Mouse (Mus musculus): Measurements from ENCODE around the gene Inpp5a. TPM values are rescaled to one million over a fixed set of nuclear protein-coding genes. Genes with fewer than 3 reads are reported as not detected.

Gene Inpp5a
- polyA plus RNA-seq, 1 experiment from 2014 or later: 28.8 TPM

DNA sequence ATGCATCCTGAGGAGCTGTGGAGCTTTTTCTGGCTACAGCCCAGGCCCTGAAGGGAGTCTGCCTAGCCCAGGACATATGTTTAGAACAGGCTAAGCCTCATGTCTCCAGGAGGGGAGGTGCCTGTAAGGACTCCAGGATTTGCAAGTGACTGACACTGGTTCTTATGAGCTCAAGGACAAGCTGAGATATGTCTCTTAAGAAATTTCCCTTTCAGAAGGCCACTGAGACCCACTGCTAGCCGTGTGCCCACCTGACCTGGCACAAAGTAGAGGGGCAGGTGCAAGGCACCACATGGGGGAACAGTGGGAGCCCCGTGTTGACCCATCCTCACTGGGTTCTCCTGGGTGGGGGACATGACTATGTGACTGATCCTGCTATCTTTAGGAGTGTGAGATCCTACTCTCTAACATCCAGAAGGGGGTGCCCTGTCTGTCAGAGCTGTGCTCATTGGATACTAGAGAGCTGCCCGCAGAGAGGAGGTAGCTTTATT, 100.9 kb downstream of the Inpp5a start:
- Histone ChIP-seq H3K36me3 (ENCODE audit: control insufficient read depth, insufficient read depth, low read length) (no peaks in the 10 kb centered on the region), H3K27me3 (ENCODE audit: control insufficient read depth, insufficient read depth, low read depth, low read length) (no peaks in the 10 kb centered on the region), H3K4me2 (ENCODE audit: low read depth, low read length) (no peak overlapping the region), H3K4me3 (ENCODE audit: low read length) (no peak overlapping the region), H3K27ac (ENCODE audit: low read length) (no peak overlapping the region), H3K9ac (ENCODE audit: low read length) (no peak overlapping the region), H3K9me3 (ENCODE audit: control insufficient read depth, low read length) (no peaks in the 10 kb centered on the region), H3K4me1 (replicated peaks; ENCODE audit: control insufficient read depth, insufficient read depth, low read length) (no peaks in the 10 kb centered on the region)
- ATAC-seq (ENCODE audit: low read depth): no peak
- WGBS: 74% methylated on average over 3 of the region's 3 CpGs

DNA sequence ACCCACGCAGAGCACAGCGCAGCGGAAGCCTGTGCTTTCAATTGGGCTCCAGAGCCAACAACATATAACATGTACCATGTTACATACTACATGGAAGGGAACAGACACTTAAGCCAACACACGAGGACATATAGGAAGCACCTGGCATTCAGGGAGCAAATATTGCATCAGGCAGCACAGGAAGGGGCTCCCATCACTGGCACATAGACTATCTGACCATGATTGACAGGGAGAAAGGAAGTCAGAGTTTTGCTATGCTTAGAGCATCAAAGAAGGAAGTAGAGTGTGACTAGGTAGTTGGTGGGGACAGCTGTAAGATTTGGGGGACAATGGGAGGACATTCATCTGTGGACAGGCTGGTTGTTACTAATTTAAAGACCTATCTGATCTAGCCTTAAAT, 103.4 kb downstream of the Inpp5a start:
- no peaks in the 10 kb centered on the region for H3K4me1 ChIP-seq (replicated peaks; ENCODE audit: control insufficient read depth, insufficient read depth, low read length)
- ATAC-seq (ENCODE audit: low read depth): no peak
- no peak overlapping the region for H3K27ac ChIP-seq (ENCODE audit: low read length)
- no peak overlapping the region for H3K9ac ChIP-seq (ENCODE audit: low read length)
- H3K9me3 ChIP-seq (ENCODE audit: control insufficient read depth, low read length): no peaks in the 10 kb centered on the region
- no peaks in the 10 kb centered on the region for H3K27me3 ChIP-seq (ENCODE audit: control insufficient read depth, insufficient read depth, low read depth, low read length)
- no peak overlapping the region for H3K4me2 ChIP-seq (ENCODE audit: low read depth, low read length)
- H3K36me3 ChIP-seq (ENCODE audit: control insufficient read depth, insufficient read depth, low read length): no peaks in the 10 kb centered on the region
- 87% methylated on average over 4 of the region's 4 CpGs for WGBS
- no peak overlapping the region for H3K4me3 ChIP-seq (ENCODE audit: low read length)

DNA sequence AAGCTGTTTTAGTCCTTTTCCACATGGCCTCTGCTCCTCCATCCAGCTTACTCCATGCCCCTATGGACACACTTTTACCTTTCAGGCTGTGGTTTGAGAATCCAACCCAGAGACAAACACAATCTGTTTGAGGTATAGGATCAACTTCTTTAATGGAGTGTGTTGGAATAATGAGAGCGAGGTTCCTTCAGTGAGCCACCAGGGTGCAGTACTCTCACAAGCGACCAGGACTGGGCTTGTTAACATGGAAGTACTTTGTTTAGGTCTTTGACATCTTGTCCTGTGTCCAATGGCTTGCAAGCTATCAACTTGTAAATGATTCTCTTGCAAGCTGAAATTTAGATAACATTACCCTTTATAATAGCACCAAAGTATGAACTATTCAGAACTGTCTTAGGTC, 104.0 kb downstream of the Inpp5a start:
- Histone ChIP-seq H3K9me3 (ENCODE audit: control insufficient read depth, low read length) (no peaks in the 10 kb centered on the region), H3K4me3 (ENCODE audit: low read length) (no peak overlapping the region), H3K27me3 (ENCODE audit: control insufficient read depth, insufficient read depth, low read depth, low read length) (no peaks in the 10 kb centered on the region), H3K36me3 (ENCODE audit: control insufficient read depth, insufficient read depth, low read length) (no peaks in the 10 kb centered on the region), H3K27ac (ENCODE audit: low read length) (no peak overlapping the region), H3K9ac (ENCODE audit: low read length) (no peak overlapping the region), H3K4me1 (replicated peaks; ENCODE audit: control insufficient read depth, insufficient read depth, low read length) (no peaks in the 10 kb centered on the region), H3K4me2 (ENCODE audit: low read depth, low read length) (no peak overlapping the region)
- ATAC-seq (ENCODE audit: low read depth): no peak
- 58% methylated on average over 2 of the region's 2 CpGs for WGBS

DNA sequence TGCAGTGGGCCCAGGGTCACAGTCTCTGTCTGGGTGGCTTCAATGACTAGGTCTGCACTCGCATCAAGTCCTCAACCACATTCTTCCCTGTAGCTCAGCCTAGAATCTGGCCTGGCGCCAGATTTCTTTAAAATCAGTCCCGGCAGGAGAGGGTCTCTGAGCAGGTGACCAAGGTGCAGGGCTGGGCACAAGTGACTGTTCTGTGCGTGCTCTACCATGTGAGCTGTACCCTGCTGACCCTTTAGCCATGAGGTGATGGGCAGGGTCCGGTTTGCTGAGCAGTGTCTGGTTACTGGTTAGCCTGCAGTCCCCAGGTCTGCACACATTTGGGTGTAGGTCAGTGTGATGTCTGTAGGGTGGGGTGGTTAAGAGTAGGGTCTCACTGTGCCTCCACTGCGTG, 106.9 kb downstream of the Inpp5a start:
- Histone ChIP-seq H3K27me3 (ENCODE audit: control insufficient read depth, insufficient read depth, low read depth, low read length) (no peaks in the 10 kb centered on the region), H3K36me3 (ENCODE audit: control insufficient read depth, insufficient read depth, low read length) (no peaks in the 10 kb centered on the region), H3K9ac (ENCODE audit: low read length) (no peak overlapping the region), H3K4me3 (ENCODE audit: low read length) (no peak overlapping the region), H3K9me3 (ENCODE audit: control insufficient read depth, low read length) (no peaks in the 10 kb centered on the region), H3K27ac (ENCODE audit: low read length) (no peak overlapping the region), H3K4me2 (ENCODE audit: low read depth, low read length) (no peak overlapping the region), H3K4me1 (replicated peaks; ENCODE audit: control insufficient read depth, insufficient read depth, low read length) (no peaks in the 10 kb centered on the region)
- WGBS: 50% methylated on average over 6 of the region's 6 CpGs
- ATAC-seq (ENCODE audit: low read depth): peak; percentile 26; the same call in 1 of the 2 replicates

DNA sequence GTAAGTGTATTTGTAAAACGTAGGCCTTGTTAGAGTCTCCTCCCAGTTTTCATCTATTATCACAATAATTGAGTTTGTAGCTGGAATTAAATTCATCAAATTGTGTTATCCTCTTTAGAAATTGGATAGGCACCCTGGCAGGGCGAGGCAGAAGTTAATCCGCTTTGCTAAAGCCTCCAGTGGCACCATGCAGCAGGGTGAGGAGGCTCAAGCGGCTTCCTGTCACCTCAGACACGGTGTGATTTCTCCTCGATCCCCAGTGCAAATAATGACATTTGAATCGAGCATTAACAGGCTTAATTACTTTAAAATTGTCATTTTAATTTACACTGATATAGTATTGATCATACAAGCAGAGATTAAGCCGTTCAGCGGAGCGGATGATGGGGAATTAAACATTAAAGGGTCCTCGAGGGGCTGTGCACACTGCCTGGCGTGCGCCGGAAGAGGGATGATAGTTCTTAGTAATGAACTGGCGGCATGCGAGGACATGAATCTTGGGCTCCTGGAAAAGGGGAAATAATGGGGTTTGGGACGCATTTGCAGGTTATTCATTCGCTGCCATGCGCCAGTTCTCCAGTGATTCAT, 109.2 kb downstream of the Inpp5a start:
- 75% methylated on average over 19 of the region's 19 CpGs for WGBS
- Histone ChIP-seq H3K4me3 (ENCODE audit: low read length) (no peak overlapping the region), H3K27ac (ENCODE audit: low read length) (no peak overlapping the region), H3K9ac (ENCODE audit: low read length) (no peak overlapping the region), H3K36me3 (ENCODE audit: control insufficient read depth, insufficient read depth, low read length) (no peaks in the 10 kb centered on the region), H3K4me2 (ENCODE audit: low read depth, low read length) (no peak overlapping the region), H3K9me3 (ENCODE audit: control insufficient read depth, low read length) (no peaks in the 10 kb centered on the region), H3K27me3 (ENCODE audit: control insufficient read depth, insufficient read depth, low read depth, low read length) (no peaks in the 10 kb centered on the region), H3K4me1 (replicated peaks; ENCODE audit: control insufficient read depth, insufficient read depth, low read length) (no peaks in the 10 kb centered on the region)
- no peak for ATAC-seq (ENCODE audit: low read depth)

DNA sequence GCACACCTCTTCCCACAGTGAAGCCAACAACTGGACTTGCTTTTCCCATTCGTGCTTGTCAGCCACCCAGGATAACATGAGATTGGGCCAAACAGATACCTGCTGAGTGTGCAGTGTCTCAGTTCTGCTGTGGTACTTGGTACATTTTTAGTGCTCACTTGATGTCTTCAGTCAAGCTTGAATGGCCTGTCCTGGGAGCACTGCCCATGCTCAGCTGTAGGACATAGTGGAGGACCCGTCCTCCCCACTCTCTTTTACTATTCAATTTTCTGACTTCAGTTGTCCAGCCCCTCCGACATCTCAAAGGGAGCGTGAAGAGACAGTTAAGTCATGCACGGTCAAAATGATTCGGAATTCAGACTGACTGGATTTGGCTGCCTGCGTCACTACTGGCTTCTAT, 115.2 kb downstream of the Inpp5a start:
- Histone ChIP-seq H3K4me2 (ENCODE audit: low read depth, low read length) (no peak overlapping the region), H3K36me3 (ENCODE audit: control insufficient read depth, insufficient read depth, low read length) (no peaks in the 10 kb centered on the region), H3K9ac (ENCODE audit: low read length) (no peak overlapping the region), H3K9me3 (ENCODE audit: control insufficient read depth, low read length) (no peaks in the 10 kb centered on the region), H3K4me3 (ENCODE audit: low read length) (no peak overlapping the region), H3K27me3 (ENCODE audit: control insufficient read depth, insufficient read depth, low read depth, low read length) (no peaks in the 10 kb centered on the region), H3K27ac (ENCODE audit: low read length) (no peak overlapping the region), H3K4me1 (replicated peaks; ENCODE audit: control insufficient read depth, insufficient read depth, low read length) (no peaks in the 10 kb centered on the region)
- WGBS: 96% methylated on average over 7 of the region's 7 CpGs
- ATAC-seq (ENCODE audit: low read depth): no peak

DNA sequence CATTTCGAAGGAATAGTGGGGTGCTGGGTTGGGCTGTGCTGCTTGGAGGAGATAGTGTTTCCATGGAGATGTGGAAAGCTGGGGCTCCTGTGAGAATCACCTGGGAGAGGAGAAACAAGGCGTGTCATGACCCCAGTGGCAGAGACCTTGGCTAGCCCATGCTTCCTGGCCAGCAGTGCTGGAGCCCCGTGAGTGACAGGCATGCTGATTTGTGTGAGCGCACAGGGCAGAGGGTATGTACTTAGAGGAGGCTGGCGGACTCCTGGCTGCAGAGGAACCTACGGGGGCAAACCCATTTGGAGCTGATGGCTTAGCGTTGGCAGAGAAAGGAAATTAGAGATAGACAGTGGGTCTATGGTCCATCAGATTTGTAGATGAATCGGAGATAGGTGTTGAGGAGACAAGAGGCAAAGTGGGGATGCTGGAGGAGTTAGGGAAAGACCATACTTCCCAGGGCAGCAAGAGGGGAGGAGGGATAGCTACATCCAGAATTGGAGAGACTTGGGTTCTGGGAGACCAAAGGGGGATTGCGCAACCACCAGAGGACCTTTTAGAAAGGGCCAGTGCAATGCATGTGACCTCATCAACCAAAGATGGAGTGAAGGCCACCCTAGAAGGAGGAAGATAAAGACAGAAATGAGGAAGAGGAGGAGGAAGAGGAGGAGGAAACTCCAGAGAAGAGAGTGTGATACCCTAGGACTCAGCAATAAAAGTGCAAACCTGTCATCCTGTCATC, 117.9 kb downstream of the Inpp5a start:
- H3K36me3 ChIP-seq (ENCODE audit: control insufficient read depth, insufficient read depth, low read length): no peaks in the 10 kb centered on the region
- no peaks in the 10 kb centered on the region for H3K27me3 ChIP-seq (ENCODE audit: control insufficient read depth, insufficient read depth, low read depth, low read length)
- H3K9ac ChIP-seq (ENCODE audit: low read length): no peak overlapping the region
- no peak for ATAC-seq (ENCODE audit: low read depth)
- no peak overlapping the region for H3K4me3 ChIP-seq (ENCODE audit: low read length)
- H3K27ac ChIP-seq (ENCODE audit: low read length): no peak overlapping the region
- WGBS: 69% methylated on average over 9 of the region's 9 CpGs
- H3K4me1 ChIP-seq (replicated peaks; ENCODE audit: control insufficient read depth, insufficient read depth, low read length): no peaks in the 10 kb centered on the region
- no peak overlapping the region for H3K4me2 ChIP-seq (ENCODE audit: low read depth, low read length)
- no peaks in the 10 kb centered on the region for H3K9me3 ChIP-seq (ENCODE audit: control insufficient read depth, low read length)

DNA sequence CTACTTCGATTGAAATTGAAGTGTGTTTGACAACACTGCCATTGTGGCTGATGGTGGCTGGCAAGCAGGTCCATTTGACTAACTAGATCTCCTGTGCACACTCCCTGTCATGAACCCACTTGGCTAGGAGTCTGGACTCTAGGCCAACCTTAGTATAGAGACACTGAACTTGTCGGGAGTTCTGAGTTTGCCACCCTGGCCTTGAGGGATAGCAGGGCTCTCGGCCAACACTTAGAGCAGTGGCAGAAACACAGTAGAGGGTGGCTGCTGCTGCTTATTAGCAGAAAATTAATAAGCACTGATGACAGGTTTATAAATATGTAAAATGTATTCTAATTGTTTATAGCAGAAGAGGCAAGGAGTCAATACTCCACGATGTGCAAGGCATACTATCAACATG, 120.0 kb downstream of the Inpp5a start:
- WGBS: 69% methylated on average over 4 of the region's 4 CpGs
- no peaks in the 10 kb centered on the region for H3K9me3 ChIP-seq (ENCODE audit: control insufficient read depth, low read length)
- no peak for ATAC-seq (ENCODE audit: low read depth)

DNA sequence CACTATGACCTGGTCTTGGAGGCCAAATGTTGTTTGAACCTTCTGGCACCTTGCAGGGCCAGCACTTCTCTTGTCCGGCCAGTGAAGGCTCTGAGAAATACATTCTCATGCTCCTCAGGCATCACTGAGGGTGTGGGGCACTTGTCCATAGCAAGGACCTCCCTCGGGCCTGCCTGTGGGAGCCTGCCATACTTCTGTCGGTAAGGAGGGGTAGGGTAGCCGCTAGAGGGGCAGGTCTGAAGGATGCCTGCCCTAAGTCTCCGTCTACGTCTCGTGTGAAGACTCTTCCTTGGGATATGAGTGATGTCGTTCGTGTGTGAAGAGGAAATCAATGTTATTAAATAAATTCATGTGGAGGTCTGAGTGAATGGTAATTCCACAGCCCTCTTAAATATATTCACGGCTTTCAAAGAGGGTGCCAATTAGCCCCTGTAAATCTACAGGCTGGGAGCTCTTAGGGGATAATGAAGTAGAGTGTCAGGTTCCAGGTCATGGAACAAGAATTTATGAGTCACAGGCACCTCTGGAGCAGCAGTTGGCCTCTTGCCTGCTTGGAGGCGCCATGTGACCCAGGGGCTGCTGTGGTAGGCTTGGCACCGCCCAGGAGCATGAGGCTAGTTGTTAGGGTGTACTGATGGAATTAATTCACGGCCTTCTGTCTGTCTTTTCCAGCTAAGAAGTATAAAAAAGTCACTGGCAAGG, 127.2 kb downstream of the Inpp5a start:
- Histone ChIP-seq H3K27me3 (ENCODE audit: control insufficient read depth, insufficient read depth, low read depth, low read length) (no peaks in the 10 kb centered on the region), H3K9ac (ENCODE audit: low read length) (no peak overlapping the region), H3K4me1 (replicated peaks; ENCODE audit: control insufficient read depth, insufficient read depth, low read length) (no peaks in the 10 kb centered on the region), H3K4me3 (ENCODE audit: low read length) (no peak overlapping the region), H3K36me3 (ENCODE audit: control insufficient read depth, insufficient read depth, low read length) (peaks cover 3% of the 10 kb centered on the region; the same call in 1 of the 2 replicates), H3K27ac (ENCODE audit: low read length) (no peak overlapping the region), H3K9me3 (ENCODE audit: control insufficient read depth, low read length) (no peaks in the 10 kb centered on the region), H3K4me2 (ENCODE audit: low read depth, low read length) (no peak overlapping the region)
- ATAC-seq (ENCODE audit: low read depth): no peak
- WGBS: 78% methylated on average over 13 of the region's 13 CpGs

More for the DNA sequence above, 120.0 kb downstream of the Inpp5a start:
- H3K4me1 ChIP-seq (replicated peaks; ENCODE audit: control insufficient read depth, insufficient read depth, low read length): no peaks in the 10 kb centered on the region
- no peaks in the 10 kb centered on the region for H3K27me3 ChIP-seq (ENCODE audit: control insufficient read depth, insufficient read depth, low read depth, low read length)
- H3K9ac ChIP-seq (ENCODE audit: low read length): no peak overlapping the region
- H3K27ac ChIP-seq (ENCODE audit: low read length): no peak overlapping the region
- H3K36me3 ChIP-seq (ENCODE audit: control insufficient read depth, insufficient read depth, low read length): no peaks in the 10 kb centered on the region
- no peak overlapping the region for H3K4me2 ChIP-seq (ENCODE audit: low read depth, low read length)
- no peak overlapping the region for H3K4me3 ChIP-seq (ENCODE audit: low read length)
